Mouse (Mus musculus) heart, postnatal 10 days (tissue): ENCODE results near the gene Gm49510. TPM values are rescaled to one million over a fixed set of nuclear protein-coding genes. Genes with fewer than 3 reads are reported as not detected.
A peak's percentile ranks its signal among the peaks of the same experiment; 100 is the strongest.

Experiments
- DNase-seq, 2 experiments: peaks; one replicate each; pipeline ENCODE4 v3.0.0; 2021
- intact Hi-C: fragments of 180-260 bp; cut with DNase I; formaldehyde crosslinking; loops from one replicate; pipeline ENCODE4 v1.15.1; 2025
- microRNA-seq, 2 experiments: library from miRNA; unstranded; fragments of <30 nt; microRNA quantifications; one replicate each; pipeline ENCODE4 v1.2.0; 2022
- total RNA-seq, 2 experiments: library from RNA; stranded (reverse); gene quantifications; 2 replicates each; pipeline ENCODE4 v1.2.3; 2021

The Gm49510 gene
- total RNA-seq, 2 experiments from 2014 or later: not detected

DNA sequence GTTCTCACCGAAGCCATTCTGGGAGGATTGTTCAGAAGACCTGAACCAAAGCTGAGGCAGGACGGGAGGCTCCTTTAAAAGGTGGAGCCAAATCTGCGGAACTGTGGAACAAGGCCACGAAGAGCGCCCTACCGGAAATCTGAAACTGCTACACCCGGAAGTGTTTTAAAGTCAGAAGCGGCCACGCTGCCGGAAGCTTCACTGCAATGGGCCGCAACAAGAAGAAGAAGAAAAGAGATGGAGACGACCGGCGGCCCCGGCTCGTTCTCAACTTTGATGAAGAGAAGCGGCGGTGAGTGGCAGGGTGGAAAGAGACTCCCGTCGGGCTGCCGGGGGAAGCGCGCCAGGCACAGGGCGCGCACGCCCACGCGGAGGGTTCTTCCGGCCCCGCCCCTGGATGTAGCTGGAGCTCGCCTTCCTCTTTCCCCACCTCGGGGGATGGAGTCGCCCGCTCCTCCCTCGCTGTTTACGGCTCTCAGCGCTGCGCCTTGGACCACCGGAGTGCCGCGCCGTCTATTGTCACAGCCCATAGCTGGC is 35.4 kb downstream of the Gm49510 start, which contains the start of gene Nol12:
TSS of gene Nol12 (plus strand) at position 150 of the 537 bp plus-strand sequence.
- peak; percentile 91 to 93 for DNase-seq
- intact Hi-C loops: no loop called here

DNA sequence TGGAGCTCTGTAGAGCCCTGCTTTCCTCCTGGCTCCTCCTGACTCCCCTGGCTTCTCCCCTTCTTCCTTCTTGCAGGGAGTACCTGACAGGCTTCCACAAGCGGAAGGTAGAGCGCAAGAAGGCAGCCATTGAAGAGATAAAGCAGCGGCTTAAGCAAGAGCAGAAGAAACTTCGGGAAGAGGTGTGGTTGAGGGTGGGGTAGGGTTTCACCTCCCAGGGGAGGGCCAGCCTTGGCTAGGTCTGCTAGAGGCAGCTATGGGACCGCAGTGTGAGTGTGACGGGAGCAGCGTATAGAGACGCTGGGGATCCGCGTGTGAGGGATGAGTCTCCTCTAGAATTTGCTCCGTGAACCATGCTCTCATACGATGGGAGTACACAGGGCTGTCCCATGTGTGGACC is 36.9 kb downstream of the Gm49510 start:
- intact Hi-C loops: no loop called here
- DNase-seq: no peak

DNA sequence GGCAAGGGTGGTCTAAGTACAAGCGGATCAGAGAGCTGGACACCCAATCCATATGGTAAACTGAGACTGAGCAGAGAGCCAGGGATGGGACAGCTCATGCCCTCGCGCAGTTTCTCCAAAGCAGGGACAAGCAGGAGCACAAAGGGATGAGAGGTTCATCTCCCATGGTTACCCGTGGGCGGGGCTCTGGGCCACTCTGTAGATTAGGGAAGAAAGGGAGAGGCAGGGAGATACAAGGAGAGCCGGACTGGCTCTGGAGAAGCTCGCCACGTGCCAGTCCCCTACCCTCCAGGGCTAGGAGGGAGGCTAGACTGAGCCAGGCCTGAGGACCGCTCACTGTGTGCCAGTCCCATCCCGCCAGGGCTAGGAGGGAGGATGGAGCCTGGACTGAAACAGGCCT is 37.8 kb downstream of the Gm49510 start:
- intact Hi-C loops: no loop called here
- no peak for DNase-seq

GRCm38 (mm10) chr15:78937963-78938362 is 38.5 kb downstream of the Gm49510 start:
- no peak for DNase-seq
- intact Hi-C loops: no loop called here

DNA sequence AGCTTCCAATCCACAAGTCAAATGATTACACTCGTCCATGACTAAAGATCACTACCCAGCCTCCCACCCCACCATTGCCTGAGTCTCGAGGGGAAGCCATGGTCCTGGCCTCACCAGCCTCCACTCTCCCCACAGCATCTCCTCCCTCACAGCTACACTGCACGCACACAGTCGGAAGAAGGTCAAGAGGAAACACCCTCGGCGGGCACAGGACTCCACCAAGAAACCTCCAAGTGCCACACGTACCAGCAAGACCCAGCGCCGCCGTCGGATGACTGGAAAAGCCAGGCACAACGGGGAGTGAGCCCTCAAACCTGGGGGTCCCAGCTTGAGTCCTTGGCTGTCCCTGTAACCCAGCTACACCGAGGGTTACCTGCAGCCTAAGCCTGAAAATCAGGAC is 40.9 kb downstream of the Gm49510 start:
- no peak for DNase-seq
- intact Hi-C loops: no loop called here

- intact Hi-C loops: loop anchor here (1.0 kb wide), 1 partner anchor 27 kb away; no protein-coding TSS in a partner anchor
- DNase-seq: peak; percentile 91 to 94
Observed at GRCm38 (mm10) chr15:78942663-78943062, 43.2 kb downstream of the Gm49510 start.

DNA sequence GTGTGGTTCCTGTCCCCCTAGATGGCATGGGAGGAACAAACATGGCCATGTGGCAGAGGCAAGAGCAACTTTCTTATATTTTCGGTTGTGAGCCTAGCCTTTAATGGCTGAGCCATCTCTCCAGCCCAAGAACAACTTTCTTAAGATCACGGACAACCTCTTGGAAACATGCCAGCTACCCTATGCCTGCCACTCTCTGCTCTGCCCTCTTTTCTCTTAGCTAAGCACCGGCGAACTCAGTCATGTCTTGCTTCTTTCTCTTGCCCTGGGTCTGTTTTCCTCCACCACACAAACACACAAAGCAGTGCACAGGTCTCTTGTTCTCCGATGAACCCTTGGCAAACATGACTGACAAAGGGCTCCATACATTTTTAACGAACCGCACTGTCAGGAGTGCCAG is 46.8 kb downstream of the Gm49510 start:
- DNase-seq: no peak
- intact Hi-C loops: no loop called here

GRCm38 (mm10) chr15:78947657-78948056 is 48.2 kb downstream of the Gm49510 start, which contains the start of gene Triobp:
Gene Triobp (plus strand): TSS chr15:78947724.
- intact Hi-C loops: no loop called here

GRCm38 (mm10) chr15:78948152-78948725 is 48.8 kb downstream of the Gm49510 start:
- DNase-seq: no peak
- intact Hi-C loops: no loop called here

More at GRCm38 (mm10) chr15:78947657-78948056, 48.2 kb downstream of the Gm49510 start, which contains the start of gene Triobp:
- peak; percentile 91 for DNase-seq

DNA sequence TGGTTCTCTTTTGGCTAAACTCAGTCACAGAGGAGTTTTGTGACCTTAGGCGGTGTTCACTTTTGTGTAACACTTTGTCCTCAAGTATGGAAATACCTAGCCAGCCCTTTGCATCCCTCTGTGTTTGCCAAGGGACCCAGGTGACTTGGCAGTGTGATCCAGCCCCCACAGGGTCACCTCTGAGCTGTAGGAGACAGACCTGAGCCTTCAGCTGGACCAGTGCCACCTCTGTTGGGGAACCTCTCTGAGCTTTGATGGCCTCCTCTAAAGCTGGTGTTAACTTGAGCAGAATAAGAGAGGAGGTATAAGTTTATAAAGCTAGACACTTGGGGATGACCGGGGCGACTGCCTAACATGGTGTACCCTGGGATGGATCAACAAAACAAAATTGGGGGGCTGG is 49.4 kb downstream of the Gm49510 start:
- DNase-seq: no peak
- intact Hi-C loops: no loop called here

DNA sequence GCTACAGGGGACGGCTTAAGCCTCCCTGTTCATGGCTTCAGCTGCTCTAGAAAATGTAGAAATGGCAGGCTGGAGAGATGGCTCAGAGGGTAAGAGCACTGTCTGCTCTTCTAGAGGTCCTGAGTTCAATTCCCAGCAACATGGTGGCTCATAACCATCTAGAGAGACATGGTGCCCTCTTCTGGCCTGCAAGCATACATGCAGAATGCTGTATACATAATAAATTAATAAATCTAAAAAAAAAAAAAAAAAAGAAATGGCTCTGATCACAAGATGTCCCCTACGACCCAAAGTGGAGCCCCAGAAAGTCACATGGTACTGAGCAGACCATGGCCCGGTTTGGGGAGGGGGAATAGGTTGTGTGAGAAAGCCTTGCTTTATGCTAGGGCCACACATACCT is 56.2 kb downstream of the Gm49510 start:
- intact Hi-C loops: no loop called here

DNA sequence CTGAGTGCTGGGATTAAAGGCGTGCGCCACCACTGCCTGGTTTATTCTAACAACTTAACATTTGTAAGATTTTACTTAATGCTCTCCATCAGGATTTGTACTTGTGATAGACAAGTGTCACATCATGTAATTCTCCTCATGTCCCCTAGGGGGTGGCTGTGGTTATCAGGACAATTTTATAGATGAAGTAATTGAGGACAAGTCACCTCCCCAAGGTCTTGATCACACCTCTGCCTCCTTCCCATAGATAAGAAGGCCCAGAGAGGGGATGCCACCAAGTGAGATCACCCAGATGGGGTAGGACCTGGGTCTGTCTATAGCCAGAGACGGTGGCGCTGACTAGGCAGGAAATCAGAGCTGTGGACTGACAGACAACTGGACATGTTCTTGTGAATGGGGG is 56.9 kb downstream of the Gm49510 start:
- intact Hi-C loops: no loop called here
- no peak for DNase-seq

More for the DNA sequence above, 56.2 kb downstream of the Gm49510 start:
- DNase-seq: no peak

GRCm38 (mm10) chr15:78957021-78957420 is 57.6 kb downstream of the Gm49510 start:
- intact Hi-C loops: no loop called here
- no peak for DNase-seq

- DNase-seq: no peak
- intact Hi-C loops: no loop called here
Observed at GRCm38 (mm10) chr15:78959537-78959936, 60.1 kb downstream of the Gm49510 start.

DNA sequence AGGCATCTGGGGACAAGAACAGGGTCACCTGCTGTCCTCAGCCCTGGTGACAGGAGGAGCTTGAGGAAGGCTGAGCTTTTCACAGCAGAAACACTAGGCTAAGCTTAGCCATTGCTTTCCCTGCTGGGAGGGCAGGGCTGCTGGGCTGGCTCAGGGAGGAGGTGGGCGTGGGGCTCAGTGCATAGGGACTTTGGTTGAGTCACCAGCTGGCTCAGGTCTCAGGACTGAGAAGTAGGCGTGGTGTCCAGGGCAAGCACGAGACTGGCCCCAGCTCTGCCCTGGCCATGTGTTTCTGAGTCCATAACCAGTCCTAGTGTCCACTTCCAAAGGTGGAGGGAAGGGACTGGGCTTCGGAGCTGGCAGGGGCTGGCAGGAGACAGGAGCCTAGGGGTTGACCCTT is 60.6 kb downstream of the Gm49510 start:
- peak; percentile 72 to 75 for DNase-seq
- intact Hi-C loops: no loop called here

GRCm38 (mm10) chr15:78962885-78963284 is 63.4 kb downstream of the Gm49510 start:
- peak; percentile 63 to 84 for DNase-seq
- intact Hi-C loops: loop anchor here (1.0 kb wide), 1 partner anchor 48 kb away; no protein-coding TSS in a partner anchor

Small RNA genes lying within 50 kb of the gene (microRNA-seq; reads per million reads assigned to microRNA genes)
- 0 reads per million in 2 experiments for gene Mir6955

Other genes with a start within 250 kb of the Gm49510 start
- gene Elfn2, start 180.9 kb upstream of the Gm49510 start, total RNA-seq: 1 to 10 TPM; 1.2 TPM
- gene Mfng, start 126.2 kb upstream of the Gm49510 start, total RNA-seq: 10 to 100 TPM; 19.3 to 24.0 TPM
- 10 to 100 TPM; 18.8 to 20.4 TPM for gene Card10, start 96.6 kb upstream of the Gm49510 start, total RNA-seq
- gene Cdc42ep1, start 57.0 kb upstream of the Gm49510 start, total RNA-seq: 10 to 100 TPM; 63.9 to 68.5 TPM
- under 1 TPM in 1 of 2 experiments, not detected in 1; 0.64 TPM for gene Lgals2, start 44.1 kb upstream of the Gm49510 start, total RNA-seq
- 10 to 100 TPM; 40.4 to 45.2 TPM for gene Gga1, start 22.5 kb upstream of the Gm49510 start, total RNA-seq
- gene Sh3bp1, start 101 bp downstream of the Gm49510 start, total RNA-seq: 1 to 10 TPM; 6.3 to 8.2 TPM
- gene Pdxp, start 14.3 kb downstream of the Gm49510 start, total RNA-seq: 1 to 10 TPM; 2.8 to 3.2 TPM
- gene Lgals1, start 27.1 kb downstream of the Gm49510 start, total RNA-seq: 100 to 1,000 TPM; 372 to 385 TPM
- 10 to 100 TPM; 17.8 to 18.9 TPM for gene Nol12, start 35.3 kb downstream of the Gm49510 start, total RNA-seq
- gene Triobp, start 48.1 kb downstream of the Gm49510 start, total RNA-seq: 10 to 100 TPM; 49.2 to 58.0 TPM
- gene H1f0, start 128.8 kb downstream of the Gm49510 start, total RNA-seq: 100 to 1,000 TPM; 208 to 227 TPM
- not detected for gene Galr3, start 142.2 kb downstream of the Gm49510 start, total RNA-seq
- gene Ankrd54, start 163.2 kb downstream of the Gm49510 start, total RNA-seq: 10 to 100 TPM in 1 of 2 experiments, 1 to 10 TPM in 1; 9.1 to 10.7 TPM
- 10 to 100 TPM; 94.5 to 95.7 TPM for gene Eif3l, start 175.5 kb downstream of the Gm49510 start, total RNA-seq
- gene Micall1, start 209.2 kb downstream of the Gm49510 start, total RNA-seq: 10 to 100 TPM; 80.2 to 82.8 TPM
- gene Polr2f, start 241.3 kb downstream of the Gm49510 start, total RNA-seq: 100 to 1,000 TPM; 118 to 130 TPM
- 1 to 10 TPM; 1.8 to 2.3 TPM for gene 1700088E04Rik, start 241.6 kb downstream of the Gm49510 start, total RNA-seq